Mouse (Mus musculus): ENCODE measurements around the gene Tbc1d16.

DNA sequence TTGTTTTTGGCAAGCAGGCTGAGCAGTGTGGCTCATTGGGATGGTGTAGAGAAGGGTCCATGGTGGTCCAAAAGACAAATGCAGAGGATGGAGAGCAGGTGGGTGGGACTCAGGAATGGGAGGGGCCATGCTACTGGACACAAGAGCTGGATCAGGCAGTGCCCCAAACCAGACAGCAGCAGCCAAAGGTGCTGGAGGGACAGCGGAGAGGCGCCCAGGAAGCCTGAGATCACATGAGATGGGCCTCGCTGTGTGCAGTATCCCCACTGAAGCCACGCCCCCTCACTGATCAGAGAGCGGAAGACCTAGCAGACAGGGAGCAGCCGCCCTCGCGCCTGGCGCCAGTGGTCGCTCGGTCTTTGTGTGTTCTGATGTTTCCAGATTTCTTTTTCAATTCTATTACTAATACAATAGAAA, 10.0 kb upstream of the Tbc1d16 start:
- no peak for TF ChIP-seq CTCF (IDR thresholded peaks at IDR 0.05; ENCODE audit: low read depth, low read length)
- TF ChIP-seq POLR2A (IDR thresholded peaks at IDR 0.05; ENCODE audit: borderline replicate concordance, low read depth, low read length): no peak

Measured in bone marrow macrophage, adult 2 months (primary cell).